Mouse (Mus musculus) ES-Bruce4 (cell line): ENCODE results near the gene Abl2.

Experiments used
- CTCF ChIP-seq: IDR thresholded peaks from one replicate; pipeline ENCODE4 v1.8.1; 2011; ENCODE audit warnings: low read depth, low read length
- EP300 ChIP-seq: IDR thresholded peaks from 2 replicates; pipeline ENCODE4 v1.6.1; 2011; ENCODE audit warnings: low read depth, low read length; ENCODE audit not compliant: insufficient read depth
- POLR2A ChIP-seq: IDR thresholded peaks from one replicate; pipeline ENCODE4 v1.8.1; 2011; ENCODE audit warnings: low read length; ENCODE audit not compliant: insufficient read depth

- TF ChIP-seq POLR2A (no peak), EP300 (0 out of 2 replicates have a peak, but pooled peaks have one; percentile 49), CTCF (no peak)
Observed at GRCm38 (mm10) chr1:156672720-156673475, 114.3 kb downstream of the Abl2 start.
